9 mouse cellular contexts compared by ENCODE assay signal in the genomic region with DNA sequence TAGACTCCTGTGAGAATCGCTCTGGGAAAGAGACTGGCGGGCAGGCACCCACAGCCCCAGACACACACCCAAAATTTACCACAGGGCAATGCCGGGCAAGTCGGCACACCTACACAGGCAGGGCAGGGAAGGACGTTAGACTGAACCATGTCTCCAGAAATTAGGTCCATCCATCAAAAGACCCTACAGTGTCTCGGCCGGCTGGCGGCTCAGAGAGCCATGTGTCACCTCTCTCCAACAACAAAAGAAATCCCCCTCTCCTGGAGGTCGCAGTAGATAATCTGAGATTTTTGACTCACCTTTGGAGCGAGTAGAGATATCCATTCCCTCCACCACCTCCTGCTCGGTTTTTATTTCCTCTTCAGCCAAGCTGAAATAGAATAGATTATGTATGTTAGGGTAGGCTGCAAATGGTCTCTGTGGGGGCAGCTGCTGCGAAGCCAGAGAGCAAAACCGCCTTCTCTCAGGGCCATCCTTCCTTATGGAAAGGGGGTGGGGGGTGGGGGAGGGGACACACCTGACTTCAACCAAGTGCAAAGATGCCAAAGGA. TPM values are rescaled to one million over a fixed set of nuclear protein-coding genes. Genes with fewer than 3 reads are reported as not detected.
DNase-seq lines count a peak whose midpoint lies in the region; ATAC-seq and TF ChIP-seq lines count a peak whose summit lies in the region.
"Had no signal": no experiment of that assay in that cellular context is flagged by ENCODE, and none has a peak within 500 bp of the region (broad histone marks: within the 10 kb centered on the region; RNA-seq: fewer than 3 reads in every experiment).

No protein-coding gene starts in this region.

- ATAC-seq in limb, embryonic 14.5 days (ENCODE audit: low FRiP score, low read depth) = no peak
- no peak for ATAC-seq in stomach, embryonic 15.5 days (ENCODE audit: insufficient read depth, low FRiP score, low read depth)

- H3K4me3 ChIP-seq in limb, embryonic 14.5 days (replicated peaks; ENCODE audit: low read length) = no peak overlapping the region
- H3K4me3 ChIP-seq in stomach, embryonic 15.5 days (replicated peaks) = no peak overlapping the region

- peaks cover 35% of the 10 kb centered on the region for H3K36me3 ChIP-seq in limb, embryonic 14.5 days (ENCODE audit: control insufficient read depth, insufficient read depth, low read length)
- peaks cover 5% of the 10 kb centered on the region; the same call in 1 of the 2 replicates for H3K36me3 ChIP-seq in stomach, embryonic 15.5 days

- peak overlapping the region; percentile 81 for H3K27ac ChIP-seq in limb, embryonic 14.5 days (replicated peaks; ENCODE audit: low read depth, low read length)
- H3K27ac ChIP-seq in stomach, embryonic 15.5 days = peak overlapping the region; percentile 90

- 15% methylated on average over 13 of the region's 13 CpGs for WGBS in limb, embryonic 14.5 days
- WGBS in stomach, embryonic 15.5 days = 27% methylated on average over 13 of the region's 13 CpGs

- H3K9me3 ChIP-seq in limb, embryonic 14.5 days (ENCODE audit: control insufficient read depth, low read length) = no peaks in the 10 kb centered on the region
- H3K9me3 ChIP-seq in stomach, embryonic 15.5 days = no peaks in the 10 kb centered on the region

- H3K27me3 ChIP-seq in limb, embryonic 14.5 days (ENCODE audit: control insufficient read depth, insufficient read depth, low read length) = no peaks in the 10 kb centered on the region
- no peaks in the 10 kb centered on the region for H3K27me3 ChIP-seq in stomach, embryonic 15.5 days (replicated peaks)

- peak; percentile 33 for DNase-seq in embryo, embryonic 10 days (ENCODE audit: low spot score)
- DNase-seq in embryo, embryonic 11 days = no peak
- DNase-seq in retina, postnatal 1 day = peak; percentile 35
- DNase-seq in retina, embryonic 14.5 days (ENCODE audit: low spot score) = no peak
- DNase-seq in limb, embryonic 14.5 days (ENCODE audit: low spot score) = no peak
- no peak for DNase-seq in adrenal gland, adult (ENCODE audit: inconsistent age in 2 of 2, low spot score in 1 of 2)
- DNase-seq in gastrocnemius, postnatal 25 days = no peak
- DNase-seq: B cell, adult 2 months had no signal

- H3K4me1 ChIP-seq in limb, embryonic 14.5 days (ENCODE audit: control insufficient read depth, insufficient read depth, low read length) = peaks cover 73% of the 10 kb centered on the region
- peaks cover 74% of the 10 kb centered on the region for H3K4me1 ChIP-seq in stomach, embryonic 15.5 days

- peak overlapping the region; percentile 32 for H3K4me2 ChIP-seq in limb, embryonic 14.5 days (replicated peaks; ENCODE audit: low read depth, low read length, severe bottlenecking)
- peak overlapping the region; percentile 40 for H3K4me2 ChIP-seq in stomach, embryonic 15.5 days

- peak overlapping the region; percentile 40; the same call in 1 of the 2 replicates for H3K9ac ChIP-seq in limb, embryonic 14.5 days (ENCODE audit: low read depth, low read length, severe bottlenecking)
- no peak overlapping the region for H3K9ac ChIP-seq in stomach, embryonic 15.5 days

- no peak for TF ChIP-seq POLR2A in limb, embryonic 14.5 days (IDR thresholded peaks at IDR 0.05; ENCODE audit: borderline replicate concordance, extremely low read depth, insufficient read depth, insufficient read length)

RNA-seq across cellular contexts. Expression of gene Zmynd8, which starts 23.3 kb away (rescaled TPM):
- polyA plus RNA-seq in limb, embryonic 14.5 days (2012; rRNA removed) = 47.6 and 49.5 TPM in 2 replicates
- 30.2 and 39.8 TPM in 2 replicates for polyA plus RNA-seq in limb, embryonic 14.5 days (2014; fragmentation: Nextera tagmentation; extraction: Ambion mirVana)
- 53.6 and 54.5 TPM in 2 replicates for polyA plus RNA-seq in stomach, embryonic 15.5 days (2015; fragmentation: Nextera tagmentation; extraction: Ambion mirVana)
- total RNA-seq in gastrocnemius, postnatal 25 days (2021) = 10 to 100 TPM; 17.1 to 18.4 TPM

Comparison
In these comparisons a context has a peak if more than half of its experiments do, and no peak if none do; other contexts are left out.
1. DNase-seq: peak in embryo, embryonic 10 days (single experiment) and retina, postnatal 1 day (single experiment); none in embryo, embryonic 11 days (single experiment), retina, embryonic 14.5 days (single experiment), limb, embryonic 14.5 days (single experiment), adrenal gland, adult (0 of 2) and gastrocnemius, postnatal 25 days (single experiment).